Mouse (Mus musculus) cerebellum, postnatal 10 days (tissue): ENCODE results near the gene Sprr2a2.
"Not testable (repeated sequence)": the region's sequence is repeated elsewhere in the genome, so short reads cannot be mapped to it uniquely, and the experiment has no call there.

Source experiments
- DNase-seq, 2 experiments: peaks; one replicate each; pipeline ENCODE4 v3.0.0; 2021; ENCODE audit warnings: mixed read lengths in 2 of 2

The Sprr2a2 gene

GRCm38 (mm10) chr3:92279663-92280062 lies 63.9 kb downstream of the Sprr2a2 start:
- DNase-seq: not testable (repeated sequence)

- DNase-seq: not testable (repeated sequence)
Observed at GRCm38 (mm10) chr3:92280963-92281606, 65.4 kb downstream of the Sprr2a2 start.

DNA sequence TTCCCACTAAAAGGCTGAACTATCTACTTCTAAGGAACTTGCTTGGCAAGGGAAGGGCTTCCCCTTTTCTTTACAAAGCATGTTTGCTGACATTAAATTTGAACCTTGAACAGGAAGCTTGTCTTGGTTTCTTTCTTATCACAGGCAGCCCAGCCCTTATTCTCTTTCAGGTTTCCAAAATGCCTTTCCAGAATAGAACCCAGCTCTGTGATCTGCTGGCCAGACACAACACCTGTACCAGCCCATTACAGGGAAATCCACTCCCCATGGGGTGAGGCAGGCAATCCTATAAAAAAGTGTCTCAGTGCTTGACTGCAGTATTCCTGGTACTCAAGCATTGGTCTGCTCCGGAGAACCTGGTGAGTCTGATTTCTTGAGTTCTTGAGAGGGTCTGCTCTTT lies 69.4 kb downstream of the Sprr2a2 start, which contains the start of gene Sprr2a3:
Sprr2a3 (plus strand) TSS at position 317 of the 400 bp plus-strand sequence.
- DNase-seq: not testable (repeated sequence)

DNA sequence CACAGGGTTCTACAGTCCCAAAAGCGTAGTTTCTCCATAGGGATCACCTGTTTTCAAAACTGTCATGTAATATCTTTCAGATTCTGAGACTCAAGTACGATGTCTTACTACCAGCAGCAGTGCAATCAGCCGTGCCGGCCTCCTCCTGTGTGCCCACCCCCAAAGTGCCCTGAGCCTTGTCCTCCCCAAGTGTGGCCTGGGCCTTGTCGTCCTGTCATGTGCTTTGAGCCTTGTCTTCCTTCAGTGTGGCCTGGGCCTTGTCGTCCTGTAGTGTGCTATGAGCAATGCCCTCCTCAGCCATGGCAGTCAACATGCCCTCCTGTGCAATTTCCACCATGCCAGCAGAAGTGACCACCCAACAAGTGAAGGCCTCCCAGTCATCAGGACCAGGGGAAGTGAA lies 72.8 kb downstream of the Sprr2a2 start:
- DNase-seq: not testable (repeated sequence)
